ENCODE assay signal across 16 mouse cellular contexts in the genomic region with DNA sequence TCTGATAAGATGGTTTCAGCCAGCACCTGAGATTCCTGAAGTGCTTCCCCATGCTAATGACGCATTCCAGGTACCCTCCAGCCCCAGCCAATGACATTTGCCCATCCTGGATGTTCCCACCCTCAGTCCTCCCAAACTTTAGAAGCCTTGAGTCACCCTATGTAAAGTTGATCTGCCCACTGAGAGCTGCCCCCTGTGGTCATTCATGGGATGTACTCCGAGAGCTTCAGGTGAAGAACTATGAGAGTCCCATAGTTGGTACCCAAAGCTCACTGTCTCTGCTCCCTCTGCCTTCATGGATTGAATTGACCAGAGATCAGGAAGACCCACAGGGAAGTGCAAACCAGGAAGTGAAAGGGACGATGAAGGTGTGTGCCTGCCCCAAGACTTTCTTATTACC.
DNase-seq lines count a peak whose midpoint lies in the region; ATAC-seq and TF ChIP-seq lines count a peak whose summit lies in the region.
"Had no signal": no experiment of that assay in that cellular context is flagged by ENCODE, and none has a peak within 500 bp of the region (broad histone marks: within the 10 kb centered on the region; RNA-seq: fewer than 3 reads in every experiment).

No protein-coding gene starts in this region.

- no peak overlapping the region for H3K4me3 ChIP-seq in intestine, postnatal 0 days (ENCODE audit: low read depth, low read length)
- H3K4me3 ChIP-seq in intestine, embryonic 16.5 days (ENCODE audit: low read length): no peak overlapping the region
- no peak overlapping the region for H3K4me3 ChIP-seq in midbrain, postnatal 0 days (ENCODE audit: low read depth, low read length)
- H3K4me3 ChIP-seq in midbrain, embryonic 16.5 days (ENCODE audit: low read depth, low read length): no peak overlapping the region
- H3K4me3 ChIP-seq: hindbrain, embryonic 15.5 days; limb, embryonic 10.5 days; midbrain, embryonic 10.5 days; myocyte had no signal

- no peak overlapping the region for H3K9ac ChIP-seq in intestine, postnatal 0 days (ENCODE audit: low read depth, low read length)
- no peak overlapping the region for H3K9ac ChIP-seq in intestine, embryonic 16.5 days (ENCODE audit: low read depth, low read length)
- H3K9ac ChIP-seq in midbrain, postnatal 0 days (replicated peaks; ENCODE audit: low read length, poor library complexity, severe bottlenecking): no peak overlapping the region
- no peak overlapping the region for H3K9ac ChIP-seq in midbrain, embryonic 16.5 days (ENCODE audit: low read depth, low read length)
- H3K9ac ChIP-seq: hindbrain, embryonic 15.5 days had no signal

- WGBS in intestine, postnatal 0 days: 69% methylated on average over 3 of the region's 3 CpGs
- WGBS in intestine, embryonic 16.5 days: 81% methylated on average over 3 of the region's 3 CpGs
- WGBS in midbrain, postnatal 0 days: 85% methylated on average over 3 of the region's 3 CpGs
- WGBS in midbrain, embryonic 16.5 days: 89% methylated on average over 3 of the region's 3 CpGs

- no peaks in the 10 kb centered on the region for H3K36me3 ChIP-seq in intestine, postnatal 0 days (ENCODE audit: control insufficient read depth, insufficient read depth)
- no peaks in the 10 kb centered on the region for H3K36me3 ChIP-seq in intestine, embryonic 16.5 days (ENCODE audit: control insufficient read depth, insufficient read depth, low read length)
- H3K36me3 ChIP-seq in midbrain, postnatal 0 days (ENCODE audit: insufficient read depth, low read length): no peaks in the 10 kb centered on the region
- H3K36me3 ChIP-seq in midbrain, embryonic 16.5 days (ENCODE audit: control insufficient read depth, insufficient read depth, low read length): no peaks in the 10 kb centered on the region
- H3K36me3 ChIP-seq: hindbrain, embryonic 15.5 days; limb, embryonic 10.5 days; midbrain, embryonic 10.5 days had no signal

- no peaks in the 10 kb centered on the region for H3K9me3 ChIP-seq in intestine, postnatal 0 days (ENCODE audit: control insufficient read depth)
- H3K9me3 ChIP-seq in intestine, embryonic 16.5 days (ENCODE audit: control insufficient read depth, low read length): no peaks in the 10 kb centered on the region
- no peaks in the 10 kb centered on the region for H3K9me3 ChIP-seq in midbrain, postnatal 0 days (ENCODE audit: low read length)
- H3K9me3 ChIP-seq in midbrain, embryonic 16.5 days (replicated peaks; ENCODE audit: control insufficient read depth, low read length, poor library complexity, severe bottlenecking): no peaks in the 10 kb centered on the region; the same call in 1 of the 2 replicates
- H3K9me3 ChIP-seq: hindbrain, embryonic 15.5 days; limb, embryonic 10.5 days; midbrain, embryonic 10.5 days had no signal

- no peak for ATAC-seq in intestine, postnatal 0 days
- no peak for ATAC-seq in intestine, embryonic 16.5 days
- no peak for ATAC-seq in midbrain, postnatal 0 days (ENCODE audit: low FRiP score)
- ATAC-seq in midbrain, embryonic 16.5 days: no peak

- no peak for TF ChIP-seq POLR2A in brain, embryonic 14.5 days (IDR thresholded peaks at IDR 0.05; ENCODE audit: borderline replicate concordance, extremely low read depth, insufficient read depth, insufficient read length, poor library complexity, severe bottlenecking)

- H3K27ac ChIP-seq in intestine, postnatal 0 days (ENCODE audit: low read depth, low read length): no peak overlapping the region
- no peak overlapping the region for H3K27ac ChIP-seq in intestine, embryonic 16.5 days (ENCODE audit: low read length)
- no peak overlapping the region for H3K27ac ChIP-seq in midbrain, postnatal 0 days (ENCODE audit: low read depth, low read length)
- H3K27ac ChIP-seq in midbrain, embryonic 16.5 days (ENCODE audit: low read length): no peak overlapping the region
- H3K27ac ChIP-seq: hindbrain, embryonic 15.5 days; limb, embryonic 10.5 days; midbrain, embryonic 10.5 days had no signal

- no peak for DNase-seq in midbrain, postnatal 0 days (ENCODE audit: low spot score)
- no peak for DNase-seq in brain, embryonic 14.5 days (ENCODE audit: low read depth)
- DNase-seq in thymus, postnatal 4 days: peak; percentile 20
- DNase-seq in right cerebral cortex, adult 18-20 months: no peak
- DNase-seq: cerebellum, adult 9-10 months; heart, adult 11 months; kidney, postnatal 14 days; lung, adult 2 months; right cerebral cortex, postnatal 14 days had no signal

- no peaks in the 10 kb centered on the region for H3K4me1 ChIP-seq in intestine, postnatal 0 days (replicated peaks; ENCODE audit: control insufficient read depth, insufficient read depth, low read length)
- H3K4me1 ChIP-seq in intestine, embryonic 16.5 days (ENCODE audit: control insufficient read depth, insufficient read depth, low read length): no peaks in the 10 kb centered on the region
- no peaks in the 10 kb centered on the region for H3K4me1 ChIP-seq in midbrain, postnatal 0 days (ENCODE audit: insufficient read depth, low read length)
- H3K4me1 ChIP-seq in midbrain, embryonic 16.5 days (ENCODE audit: control insufficient read depth, insufficient read depth, low read length): no peaks in the 10 kb centered on the region
- H3K4me1 ChIP-seq: hindbrain, embryonic 15.5 days had no signal

- no peaks in the 10 kb centered on the region for H3K27me3 ChIP-seq in intestine, postnatal 0 days (replicated peaks; ENCODE audit: control insufficient read depth, insufficient read depth, low read length)
- no peaks in the 10 kb centered on the region for H3K27me3 ChIP-seq in intestine, embryonic 16.5 days (replicated peaks; ENCODE audit: control insufficient read depth, insufficient read depth, low read length)
- H3K27me3 ChIP-seq in midbrain, postnatal 0 days (ENCODE audit: insufficient read depth, low read length): peaks cover 3% of the 10 kb centered on the region; the same call in 1 of the 2 replicates
- H3K27me3 ChIP-seq in midbrain, embryonic 16.5 days (ENCODE audit: control insufficient read depth, insufficient read depth, low read depth, low read length): peaks cover 2% of the 10 kb centered on the region; the same call in 1 of the 2 replicates

- peak; percentile 43 for TF ChIP-seq CTCF in intestine, postnatal 0 days (IDR thresholded peaks at IDR 0.05; ENCODE audit: low read depth)
- TF ChIP-seq CTCF in midbrain, postnatal 0 days (IDR thresholded peaks at IDR 0.05): peak; percentile 20
- peak; percentile 22; the same call in 1 of the 2 replicates for TF ChIP-seq CTCF in brain, embryonic 14.5 days (IDR thresholded peaks at IDR 0.05; ENCODE audit: borderline replicate concordance, extremely low read depth, insufficient read depth, insufficient read length)

- no peak overlapping the region for H3K4me2 ChIP-seq in intestine, postnatal 0 days (replicated peaks; ENCODE audit: low read depth)
- H3K4me2 ChIP-seq in intestine, embryonic 16.5 days (ENCODE audit: low read depth, low read length): no peak overlapping the region
- no peak overlapping the region for H3K4me2 ChIP-seq in midbrain, postnatal 0 days (ENCODE audit: low read depth, low read length, poor library complexity, severe bottlenecking)
- no peak overlapping the region for H3K4me2 ChIP-seq in midbrain, embryonic 16.5 days (ENCODE audit: low read length)
- H3K4me2 ChIP-seq: hindbrain, embryonic 15.5 days had no signal
